ENCODE assay signal across 9 mouse cellular contexts in the genomic region with DNA sequence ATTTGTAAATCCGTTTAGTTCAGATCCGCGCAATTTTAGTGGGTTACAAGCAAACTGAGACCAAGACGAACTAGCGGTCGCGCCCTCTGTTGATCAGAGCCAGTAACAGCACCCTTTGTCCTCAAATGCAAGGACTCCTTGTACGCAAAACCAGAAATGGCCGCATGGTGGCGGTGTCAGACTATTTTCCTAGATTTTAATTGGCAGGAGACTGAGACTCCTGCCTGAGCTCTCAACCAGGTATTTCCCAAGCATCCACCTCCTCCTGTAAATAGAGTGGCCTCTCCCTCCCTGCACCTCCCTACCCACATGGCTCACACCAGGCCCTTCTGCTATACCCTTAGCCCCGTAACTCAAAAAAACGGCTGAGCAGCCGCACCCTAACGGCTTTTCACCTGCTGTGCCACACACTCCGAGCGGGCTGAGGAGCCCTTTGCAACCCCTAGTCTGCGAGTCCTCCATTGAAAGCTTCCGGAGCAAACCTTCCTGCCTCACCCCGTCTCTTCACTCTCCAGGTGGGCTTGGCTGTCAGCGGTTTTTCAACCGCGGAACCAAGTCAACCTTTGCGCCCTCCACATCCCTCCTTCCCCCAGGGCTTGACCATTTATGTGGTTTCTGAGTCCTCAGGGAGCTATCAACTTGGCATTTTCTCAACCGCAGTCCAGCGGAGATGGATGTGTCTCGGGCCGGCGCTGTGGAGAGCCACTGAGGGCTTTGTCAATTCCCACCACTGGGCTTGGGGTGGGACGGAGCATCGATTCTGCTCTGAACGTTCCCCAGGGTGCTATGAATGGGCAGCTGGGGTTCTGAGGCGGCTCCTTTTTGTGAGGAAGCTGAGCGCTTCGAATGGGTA. TPM values are rescaled to one million over a fixed set of nuclear protein-coding genes. Genes with fewer than 3 reads are reported as not detected.
DNase-seq lines count a peak whose midpoint lies in the region; ATAC-seq lines count a peak whose summit lies in the region.
"Had no signal": no experiment of that assay in that cellular context is flagged by ENCODE, and none has a peak within 500 bp of the region (broad histone marks: within the 10 kb centered on the region; RNA-seq: fewer than 3 reads in every experiment).

No protein-coding gene starts in this region.

- H3K9me3 ChIP-seq in heart, embryonic 12.5 days (replicated peaks), result no peaks in the 10 kb centered on the region
- no peaks in the 10 kb centered on the region for H3K9me3 ChIP-seq in kidney, embryonic 16.5 days (ENCODE audit: low read length)

- peaks cover 62% of the 10 kb centered on the region for H3K27me3 ChIP-seq in heart, embryonic 12.5 days (replicated peaks)
- H3K27me3 ChIP-seq in kidney, embryonic 16.5 days (ENCODE audit: insufficient read depth, low read length), result peaks cover 16% of the 10 kb centered on the region

- ATAC-seq in heart, embryonic 12.5 days (ENCODE audit: insufficient number of reproducible peaks, low FRiP score), result 0 out of 2 replicates have a peak, but pooled peaks have one; percentile 4
- peak; percentile 50 for ATAC-seq in kidney, embryonic 16.5 days (ENCODE audit: low FRiP score, low TSS enrichment)
- peak; percentile 96 for ATAC-seq in monocyte, adult 5-6 weeks (replicated peaks; ENCODE audit: insufficient number of reproducible peaks, low FRiP score, low TSS enrichment, poor library complexity, severe bottlenecking)

- H3K4me2 ChIP-seq in heart, embryonic 12.5 days, result peak overlapping the region; percentile 47
- H3K4me2 ChIP-seq in kidney, embryonic 16.5 days (replicated peaks; ENCODE audit: low read depth, low read length), result peak overlapping the region; percentile 51

- peak; percentile 94 for DNase-seq in CD4-positive, CD25-positive, alpha-beta regulatory T cell, adult 2 months (ENCODE audit: low read depth, low spot score)
- peak; percentile 88 for DNase-seq in brain, embryonic 18.5 days (ENCODE audit: low read depth, low spot score)
- DNase-seq in fat pad, adult 2 months (ENCODE audit: extremely low read depth, low read depth, low spot score), result peak; percentile 40
- peak; percentile 92 for DNase-seq in liver
- DNase-seq in spleen, postnatal 4 days (ENCODE audit: low spot score in 2 of 2), result peak; percentile 89 to 94

- no peak overlapping the region for H3K27ac ChIP-seq in heart, embryonic 12.5 days (ENCODE audit: poor library complexity, severe bottlenecking)
- no peak overlapping the region for H3K27ac ChIP-seq in kidney, embryonic 16.5 days (ENCODE audit: low read length)

- 4% methylated on average over 34 of the region's 34 CpGs for WGBS in heart, embryonic 12.5 days
- 2% methylated on average over 34 of the region's 34 CpGs for WGBS in kidney, embryonic 16.5 days

- H3K4me3 ChIP-seq in heart, embryonic 12.5 days, result no peak overlapping the region
- peak overlapping the region; percentile 25 for H3K4me3 ChIP-seq in kidney, embryonic 16.5 days (ENCODE audit: low read length)
- H3K4me3 ChIP-seq: erythroblast, embryonic 14.5 days had no signal

- H3K4me1 ChIP-seq in heart, embryonic 12.5 days (replicated peaks), result 0 out of 2 replicates have a peak, but pooled peaks cover 3% of the 10 kb centered on the region
- 0 out of 2 replicates have a peak, but pooled peaks cover 4% of the 10 kb centered on the region for H3K4me1 ChIP-seq in kidney, embryonic 16.5 days (ENCODE audit: insufficient read depth, low read length)

- no peaks in the 10 kb centered on the region for H3K36me3 ChIP-seq in heart, embryonic 12.5 days
- H3K36me3 ChIP-seq in kidney, embryonic 16.5 days (ENCODE audit: insufficient read depth, low read length), result no peaks in the 10 kb centered on the region

- H3K9ac ChIP-seq in heart, embryonic 12.5 days, result no peak overlapping the region
- 0 out of 2 replicates have a peak overlapping the region, but pooled peaks have one; percentile 20 for H3K9ac ChIP-seq in kidney, embryonic 16.5 days (replicated peaks; ENCODE audit: low read length)

RNA-seq across cellular contexts. Expression of a gene that starts 1.8 kb away (rescaled TPM):
- not detected in 2 replicates for polyA plus RNA-seq in heart, embryonic 12.5 days (2016; fragmentation: Nextera tagmentation; extraction: Ambion mirVana)
- not detected in 2 replicates for polyA plus RNA-seq in kidney, embryonic 16.5 days (2015; fragmentation: Nextera tagmentation; extraction: Ambion mirVana)
- not detected in 3 replicates for total RNA-seq in monocyte, adult 5-6 weeks (2017)
- polyA plus RNA-seq: erythroblast, embryonic 14.5 days had no signal

RNA-seq across cellular contexts. Expression of a gene that starts 5.8 kb away (rescaled TPM):
- not detected in 2 replicates for polyA plus RNA-seq in heart, embryonic 12.5 days (2016; fragmentation: Nextera tagmentation; extraction: Ambion mirVana)
- polyA plus RNA-seq in kidney, embryonic 16.5 days (2015; fragmentation: Nextera tagmentation; extraction: Ambion mirVana), result not detected in 2 replicates
- total RNA-seq in monocyte, adult 5-6 weeks (2017), result not detected in 3 replicates
- polyA plus RNA-seq: erythroblast, embryonic 14.5 days had no signal

RNA-seq across cellular contexts. Expression of a gene that starts 16.5 kb away (rescaled TPM):
- 99.8 and 109 TPM in 2 replicates for polyA plus RNA-seq in heart, embryonic 12.5 days (2016; fragmentation: Nextera tagmentation; extraction: Ambion mirVana)
- 178 and 180 TPM in 2 replicates for polyA plus RNA-seq in kidney, embryonic 16.5 days (2015; fragmentation: Nextera tagmentation; extraction: Ambion mirVana)
- 28.3 to 44.7 TPM (median 44.0 TPM) in 3 replicates for total RNA-seq in monocyte, adult 5-6 weeks (2017)

RNA-seq across cellular contexts. Expression of a gene that starts 16.5 kb away (rescaled TPM):
- 1.2 and 1.6 TPM in 2 replicates for polyA plus RNA-seq in heart, embryonic 12.5 days (2016; fragmentation: Nextera tagmentation; extraction: Ambion mirVana)
- 1.9 and 2.0 TPM in 2 replicates for polyA plus RNA-seq in kidney, embryonic 16.5 days (2015; fragmentation: Nextera tagmentation; extraction: Ambion mirVana)
- total RNA-seq in monocyte, adult 5-6 weeks (2017), result 0.49 to 0.53 TPM in 2 of 3 replicates, not detected in the other
- polyA plus RNA-seq: erythroblast, embryonic 14.5 days had no signal

RNA-seq across cellular contexts. Expression of a gene that starts 27.0 kb away (rescaled TPM):
- not detected in 2 replicates for polyA plus RNA-seq in heart, embryonic 12.5 days (2016; fragmentation: Nextera tagmentation; extraction: Ambion mirVana)
- polyA plus RNA-seq in kidney, embryonic 16.5 days (2015; fragmentation: Nextera tagmentation; extraction: Ambion mirVana), result 0.26 TPM in 1 of 2 replicates, not detected in the other
- not detected in 3 replicates for total RNA-seq in monocyte, adult 5-6 weeks (2017)
- polyA plus RNA-seq: erythroblast, embryonic 14.5 days had no signal

Comparison
In these comparisons a context has a peak if more than half of its experiments do, and no peak if none do; other contexts are left out.
1. DNase-seq: peak in every context shown above with its lines; median percentile 94 in CD4-positive, CD25-positive, alpha-beta regulatory T cell, adult 2 months; 92 in liver; 92 in spleen, postnatal 4 days; 88 in brain, embryonic 18.5 days; 40 in fat pad, adult 2 months.
2. ATAC-seq: peak in every context shown above with its lines; median percentile 96 in monocyte, adult 5-6 weeks; 50 in kidney, embryonic 16.5 days; 4 in heart, embryonic 12.5 days.